Mouse (Mus musculus) CH12.LX (cell line): Measurements from ENCODE around the gene Malsu1.

Source experiments
- BHLHE40 ChIP-seq: IDR thresholded peaks from 2 replicates; pipeline ENCODE4 v1.6.1; 2011; ENCODE audit warnings: mild to moderate bottlenecking, low read depth, low read length, improper control_type of control experiment
- CHD1 ChIP-seq: IDR thresholded peaks from 2 replicates; pipeline ENCODE4 v1.6.1; 2012; ENCODE audit warnings: low read depth, low read length, improper control_type of control experiment, inconsistent platforms
- CTCF ChIP-seq, 2 experiments: IDR thresholded peaks in 1 of 2; conservative IDR thresholded peaks in 1 of 2; 2 replicates each; pipeline ENCODE4 v1.5.1; 2011 to 2012; ENCODE audit warnings: low read depth in 2 of 2, low read length in 2 of 2, improper control_type of control experiment in 1 of 2, inconsistent platforms in 1 of 2, mild to moderate bottlenecking in 1 of 2, moderate library complexity in 1 of 2
- ELF1 ChIP-seq: IDR thresholded peaks from 2 replicates; pipeline ENCODE4 v1.6.1; 2014; ENCODE audit warnings: low read depth, mild to moderate bottlenecking, inconsistent platforms, low read length, improper control_type of control experiment
- EP300 ChIP-seq: IDR thresholded peaks from 2 replicates; pipeline ENCODE4 v1.6.1; 2011; ENCODE audit warnings: low read length, improper control_type of control experiment
- HCFC1 ChIP-seq: IDR thresholded peaks from 2 replicates; pipeline ENCODE4 v1.6.1; 2012; ENCODE audit warnings: low read depth, mild to moderate bottlenecking, inconsistent platforms, low read length, improper control_type of control experiment
- MAX ChIP-seq: IDR thresholded peaks from 2 replicates; pipeline ENCODE4 v1.6.1; 2011; ENCODE audit warnings: low read length, improper control_type of control experiment
- MYC ChIP-seq: IDR thresholded peaks from 2 replicates; pipeline ENCODE4 v1.6.1; 2011; ENCODE audit warnings: low read depth, mild to moderate bottlenecking, improper control_type of control experiment, low read length
- POLR2A ChIP-seq: IDR thresholded peaks from 2 replicates; pipeline ENCODE4 v1.6.1; 2011; ENCODE audit warnings: low read depth, mild to moderate bottlenecking, improper control_type of control experiment, low read length
- RAD21 ChIP-seq: IDR thresholded peaks from 2 replicates; pipeline ENCODE4 v1.6.1; 2011; ENCODE audit warnings: low read depth, mild to moderate bottlenecking, low read length, improper control_type of control experiment, moderate library complexity
- SIN3A ChIP-seq: IDR thresholded peaks from 2 replicates; pipeline ENCODE4 v1.6.1; 2012; ENCODE audit warnings: low read length, improper control_type of control experiment, inconsistent platforms
- TBP ChIP-seq: conservative IDR thresholded peaks from 2 replicates; pipeline ENCODE4 v1.6.1; 2011; ENCODE audit warnings: low read depth, low read length, improper control_type of control experiment
- USF1 ChIP-seq: IDR thresholded peaks from 2 replicates; pipeline ENCODE4 v1.6.1; 2014; ENCODE audit warnings: low read depth, mild to moderate bottlenecking, inconsistent platforms, low read length, improper control_type of control experiment
- ZKSCAN1 ChIP-seq: IDR thresholded peaks from 2 replicates; pipeline ENCODE4 v1.6.1; 2012; ENCODE audit warnings: low read depth, inconsistent platforms, low read length, improper control_type of control experiment, borderline replicate concordance

DNA sequence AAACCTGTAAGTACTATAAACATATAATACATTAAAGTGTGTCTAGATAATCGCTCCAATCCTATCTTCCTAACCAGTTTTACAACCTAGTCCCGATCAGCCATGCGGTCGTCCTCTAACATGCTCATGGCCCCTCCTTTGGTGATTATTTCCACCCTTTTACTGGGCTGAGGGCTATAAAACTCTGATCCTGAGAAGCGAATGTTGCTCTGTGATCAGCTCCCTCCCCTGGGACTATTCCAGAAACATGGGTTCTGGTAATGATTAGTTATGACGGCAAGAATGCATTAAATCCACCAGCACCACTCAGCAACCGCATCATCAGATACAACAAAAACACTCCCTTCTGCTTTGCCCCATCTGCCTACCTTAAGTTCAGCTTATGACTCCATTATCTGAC, 40.3 kb downstream of the Malsu1 start:
- TF ChIP-seq ELF1 = no peak
- TF ChIP-seq POLR2A = no peak
- no peak for TF ChIP-seq TBP
- TF ChIP-seq CTCF (conservative IDR thresholded peaks at IDR 0.05 in 1 of 2, IDR thresholded peaks at IDR 0.05 in 1 of 2; ENCODE audit: low read depth in 2 of 2, low read length in 2 of 2) = no peak
- no peak for TF ChIP-seq CHD1
- TF ChIP-seq MYC = no peak
- TF ChIP-seq HCFC1 = no peak
- no peak for TF ChIP-seq USF1
- no peak for TF ChIP-seq BHLHE40
- TF ChIP-seq RAD21 = no peak
- no peak for TF ChIP-seq SIN3A
- no peak for TF ChIP-seq MAX
- TF ChIP-seq EP300 = no peak
- TF ChIP-seq ZKSCAN1 = no peak
